Mouse (Mus musculus): ENCODE measurements at regions not wholly inside any gene's neighbourhood (a gene's known extent, or its start where the extent isn't known, plus 50 kb on each side); places are given as distances from the start of the nearest gene placed in this dataset.

GRCm38 (mm10) chr10:117992317-117992716, 146.5 kb upstream of the Rap1b start:
- TF ChIP-seq CTCF (IDR thresholded peaks at IDR 0.05; ENCODE audit: extremely low read depth, insufficient read depth, low read length) (no peak), POLR2A (IDR thresholded peaks at IDR 0.05; ENCODE audit: extremely low read depth, insufficient read depth, low read length) (no peak)
